Mouse (Mus musculus): Measurements from ENCODE around the gene Echs1.

Gene Echs1

GRCm38 (mm10) chr7:140115583-140116328 is 520 bp downstream of the Echs1 start, which contains the start of gene Paox:
Paox (plus strand) TSS chr7:140115799.
- DNase-seq: peak; percentile 70

GRCm38 (mm10) chr7:140111943-140112342 is 4.3 kb downstream of the Echs1 start:
- no peak for DNase-seq

DNA sequence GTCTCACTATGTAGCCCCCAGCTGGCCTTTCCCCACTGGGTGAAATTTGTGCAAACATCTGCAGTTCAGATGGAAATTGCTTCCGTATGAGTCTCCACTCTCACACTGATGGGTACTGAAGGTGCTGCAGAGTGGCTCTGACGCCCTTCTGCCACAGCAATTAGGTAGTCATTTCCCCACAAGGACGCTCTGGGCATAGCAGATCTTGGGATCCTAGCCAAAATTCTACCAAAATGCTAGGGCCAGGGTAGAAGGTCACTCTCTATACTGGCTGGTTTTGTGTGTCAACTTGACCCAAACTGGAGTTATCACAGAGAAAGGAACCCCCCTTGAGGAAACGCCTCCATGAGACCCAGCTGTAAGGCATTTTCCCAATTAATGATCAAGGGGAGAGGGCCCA is 12.3 kb downstream of the Echs1 start:
- no peak for DNase-seq

GRCm38 (mm10) chr7:140101993-140102860 is 14.0 kb downstream of the Echs1 start, which contains the start of gene Fuom:
Fuom (minus strand) TSS chr7:140102441.
- DNase-seq: peak; percentile 92

DNA sequence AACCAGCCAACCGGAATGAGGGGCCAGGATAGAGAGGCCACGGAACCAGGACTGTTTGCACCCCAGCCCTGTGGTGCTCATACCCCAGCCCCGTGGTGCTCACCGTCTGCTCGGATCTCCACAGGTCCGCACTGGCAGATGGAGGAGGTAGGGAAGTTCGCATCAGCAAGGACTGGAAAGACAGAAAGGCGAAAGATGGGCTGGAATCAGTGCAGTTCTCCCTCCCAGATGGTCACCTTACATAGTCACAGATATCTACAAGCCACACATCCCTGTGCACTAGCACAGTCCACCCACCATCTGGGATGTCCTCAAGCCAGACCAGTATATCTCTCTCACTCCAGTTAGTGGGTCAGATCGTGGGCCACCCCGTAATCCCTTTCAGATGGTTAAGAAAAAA is 14.8 kb downstream of the Echs1 start:
- DNase-seq: no peak

DNA sequence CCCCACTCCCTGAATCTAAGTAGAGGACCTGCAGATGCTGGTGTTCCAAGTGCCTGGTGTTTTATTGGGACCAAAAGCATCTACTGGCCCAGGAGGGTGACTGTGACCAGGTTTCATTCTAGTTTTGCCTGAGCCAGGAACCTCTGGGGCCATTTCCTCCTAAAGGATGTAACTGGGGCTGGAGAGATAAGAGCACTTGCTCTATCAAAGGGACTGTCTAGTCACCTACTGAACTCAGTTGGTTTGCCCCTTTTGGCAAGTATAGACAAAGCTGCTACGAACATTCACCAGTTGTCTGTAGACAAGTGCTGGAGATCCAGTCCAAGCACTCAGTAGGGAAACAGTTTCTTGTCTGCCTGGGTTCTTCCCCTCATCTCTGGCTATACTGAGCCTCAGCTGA is 17.8 kb downstream of the Echs1 start:
- no peak for DNase-seq

GRCm38 (mm10) chr7:140096055-140096454 is 20.2 kb downstream of the Echs1 start:
- DNase-seq: no peak

DNA sequence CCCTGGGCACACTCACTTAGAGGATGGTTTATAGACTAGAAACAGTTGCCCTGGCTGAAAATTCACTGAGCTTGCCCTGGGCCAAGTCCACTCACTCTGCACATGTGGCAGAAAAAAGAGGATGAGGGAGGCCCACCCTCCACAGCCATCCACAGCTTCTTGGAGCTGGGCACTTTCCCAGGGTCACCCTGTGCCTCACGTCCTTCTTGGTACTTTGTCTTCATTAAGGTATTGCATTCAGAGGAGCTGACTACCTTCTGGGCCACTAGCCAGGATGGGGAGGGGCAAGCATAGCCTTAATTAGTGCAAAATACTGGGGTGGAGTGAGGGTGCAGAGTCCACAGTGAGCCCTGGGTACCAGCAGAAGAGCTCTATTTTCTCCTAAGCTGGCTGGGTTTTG is 20.7 kb downstream of the Echs1 start:
- DNase-seq: peak; percentile 83

DNA sequence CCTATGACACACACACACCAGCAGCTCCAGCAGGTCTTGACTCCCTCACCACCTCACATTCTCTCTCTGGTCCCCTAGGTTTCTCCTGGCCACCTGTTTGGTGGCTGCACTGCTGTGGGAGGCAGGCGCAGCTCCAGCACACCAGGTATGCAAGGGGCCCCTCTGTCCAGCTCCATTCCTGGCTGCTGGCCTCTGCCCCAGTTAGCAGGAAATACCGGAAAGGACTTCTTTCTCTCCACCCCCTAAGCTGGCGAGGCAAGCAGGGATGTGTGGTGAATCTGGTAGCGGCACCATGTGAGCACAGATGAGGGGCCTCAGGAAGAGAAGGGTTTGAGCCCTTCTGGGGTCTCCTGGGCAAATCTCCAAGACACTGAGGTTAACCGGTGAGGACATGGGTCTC is 21.3 kb downstream of the Echs1 start:
- DNase-seq: peak; percentile 46

DNA sequence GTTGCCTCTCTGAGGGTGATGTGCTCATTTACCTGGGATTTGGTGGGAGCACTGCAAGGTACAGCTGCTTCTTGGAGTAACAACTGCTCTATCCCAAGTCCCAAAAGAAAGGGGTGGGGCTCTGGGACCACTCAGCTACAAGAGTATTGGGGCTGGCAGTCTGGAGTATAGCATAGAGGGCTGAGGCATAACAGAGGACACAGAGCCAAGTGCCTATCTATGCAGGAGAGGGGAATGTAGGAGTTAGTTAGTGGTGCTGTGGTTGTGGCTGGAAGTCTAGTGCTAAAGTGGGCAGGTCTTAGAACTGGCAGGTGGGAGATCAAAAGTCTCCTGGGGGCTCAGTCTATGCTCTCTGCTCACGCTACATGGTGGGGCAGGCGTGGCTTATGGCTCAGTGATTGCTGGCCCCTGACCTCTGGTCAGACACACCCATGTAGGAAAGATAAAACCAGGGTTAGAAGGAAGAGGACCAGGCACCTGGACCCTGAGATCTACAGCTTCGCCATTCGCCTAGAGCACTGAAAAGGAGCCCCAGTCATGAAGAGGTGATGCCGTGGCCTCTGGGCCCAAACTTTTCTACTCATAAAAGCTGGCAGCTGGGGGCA is 23.2 kb downstream of the Echs1 start, which contains the start of gene Prap1:
Gene Prap1 (plus strand): TSS at position 472 of the 605 bp plus-strand sequence.
- no peak for DNase-seq

DNA sequence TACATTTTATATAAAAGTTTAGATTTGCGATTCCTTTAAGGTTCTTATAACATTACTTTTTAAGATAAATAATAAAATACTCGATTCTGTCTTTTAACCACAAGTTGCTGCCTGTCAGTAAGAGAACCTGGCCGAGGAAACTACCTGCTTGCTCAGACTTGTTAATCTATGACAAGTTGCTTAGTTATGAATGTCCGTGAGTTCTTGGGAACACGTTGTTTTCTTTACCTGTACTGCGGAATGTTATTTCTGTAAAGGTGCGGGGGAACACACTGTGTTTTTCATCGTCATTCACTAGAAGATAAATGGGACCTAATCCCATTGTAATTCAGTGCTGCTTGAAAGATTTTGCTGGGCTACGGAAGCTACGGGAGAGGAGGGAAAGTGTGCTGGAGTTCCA is 25.7 kb downstream of the Echs1 start:
- DNase-seq: no peak

DNA sequence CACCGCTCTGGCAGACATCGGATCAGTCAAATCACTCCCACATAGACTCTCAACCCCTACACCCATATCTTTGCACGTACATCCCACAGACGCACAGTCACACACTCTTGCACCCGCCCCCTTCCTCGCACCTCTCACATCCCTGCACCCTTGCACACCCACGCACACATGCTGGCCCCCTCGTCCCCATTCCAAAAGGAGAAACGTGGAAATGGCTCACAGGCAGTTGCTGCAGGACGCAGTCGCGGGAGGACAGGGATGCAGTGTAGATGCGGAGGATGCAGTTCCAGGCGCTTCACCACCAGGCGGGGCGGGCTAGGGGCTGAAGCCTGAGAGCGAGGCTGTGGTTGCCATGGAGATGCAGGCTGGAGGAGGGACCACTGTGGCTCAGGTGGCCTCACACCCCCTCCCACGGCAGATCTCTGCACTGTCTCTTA is 34.0 kb downstream of the Echs1 start, which contains the start of gene Caly:
Gene Caly (minus strand): TSS at position 307 of the 437 bp plus-strand sequence.
- peak; percentile 65 for DNase-seq

DNA sequence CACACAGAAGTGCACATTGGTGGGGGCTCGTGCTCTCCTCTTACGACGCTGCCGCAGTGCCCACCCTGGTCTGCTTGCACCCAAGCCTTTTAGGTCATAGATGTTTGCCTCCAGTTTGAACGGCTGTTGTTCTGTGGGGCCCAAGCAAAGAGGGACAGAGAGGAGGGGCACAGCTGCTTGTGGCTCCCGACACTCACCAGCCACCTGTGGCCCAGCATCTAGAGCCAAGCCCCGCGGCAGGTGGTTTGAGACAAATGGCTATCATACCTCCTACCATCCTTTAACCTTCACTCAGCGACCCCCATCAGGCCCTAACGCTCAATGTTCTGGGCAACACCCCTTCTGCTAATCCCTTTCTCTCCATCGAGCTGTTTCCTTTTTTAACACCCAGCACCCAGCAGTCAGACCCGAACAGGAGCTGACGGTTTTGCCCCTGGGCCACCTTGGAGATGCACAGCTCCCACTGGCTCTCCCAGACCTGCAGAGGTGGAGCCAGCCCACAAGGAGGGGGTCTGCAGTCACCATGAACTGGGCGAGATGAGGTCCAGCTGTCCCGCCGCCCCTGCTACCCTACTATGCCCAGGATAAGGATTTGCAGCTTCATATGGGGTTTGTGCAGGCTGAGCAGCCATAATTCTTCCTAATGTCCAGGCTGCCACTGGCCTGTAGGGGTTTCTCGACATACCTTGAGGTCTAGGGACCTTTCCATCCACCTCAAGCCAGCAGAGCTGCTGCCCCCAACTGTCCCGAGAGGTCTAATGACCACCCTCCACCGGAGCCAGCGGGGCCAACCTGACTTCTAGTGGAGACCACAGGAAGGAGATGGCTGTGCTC is 34.7 kb downstream of the Echs1 start:
- DNase-seq: no peak

- DNase-seq: peak; percentile 81
Observed at GRCm38 (mm10) chr7:140080503-140081156, 35.6 kb downstream of the Echs1 start.

DNA sequence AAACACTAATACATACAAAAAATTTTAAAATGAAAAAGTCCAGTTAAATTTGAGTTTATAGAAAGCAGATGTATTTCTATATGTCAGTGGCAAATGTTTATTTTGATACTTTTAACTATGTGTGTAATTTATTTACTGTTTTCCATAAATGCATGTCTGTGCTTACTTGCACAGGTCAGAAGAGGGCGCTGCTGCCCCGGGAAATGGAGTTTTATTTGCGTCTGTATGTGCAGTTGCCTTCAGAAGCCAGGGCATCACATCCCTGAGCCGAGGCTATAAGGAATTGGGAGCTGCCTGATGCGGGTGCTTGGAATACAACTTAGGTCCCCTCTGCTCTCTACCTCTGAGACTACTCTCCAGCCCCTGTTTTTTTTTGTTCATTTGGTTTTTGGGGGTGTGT is 37.6 kb downstream of the Echs1 start:
- peak; percentile 84 for DNase-seq

- DNase-seq: no peak
Observed at GRCm38 (mm10) chr7:140077698-140078097, 38.6 kb downstream of the Echs1 start.

- no peak for DNase-seq
Observed at GRCm38 (mm10) chr7:140070042-140070711, 46.1 kb downstream of the Echs1 start.

GRCm38 (mm10) chr7:140067397-140067796 is 48.9 kb downstream of the Echs1 start:
- DNase-seq: no peak

DNA sequence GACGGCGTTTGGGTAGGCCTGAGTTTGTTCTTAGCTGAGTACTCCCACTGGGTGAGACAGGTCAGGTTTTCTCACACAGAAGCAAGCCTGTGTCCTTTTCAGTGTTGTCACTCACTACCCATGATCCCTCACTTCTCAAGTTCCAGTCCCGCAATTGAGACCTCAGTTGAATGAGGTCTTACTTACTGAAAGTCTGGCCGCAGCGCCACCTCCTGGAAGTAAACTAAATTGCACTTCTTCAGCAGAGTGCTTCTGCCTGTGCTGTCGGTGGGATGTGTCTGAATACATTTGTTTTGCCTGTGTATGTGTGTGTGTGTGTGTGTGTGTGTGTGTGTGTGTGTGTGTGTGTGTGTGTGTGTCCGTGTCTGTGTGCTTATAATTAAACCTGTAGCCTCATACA is 53.2 kb downstream of the Echs1 start:
- peak; percentile 83 for DNase-seq

DNA sequence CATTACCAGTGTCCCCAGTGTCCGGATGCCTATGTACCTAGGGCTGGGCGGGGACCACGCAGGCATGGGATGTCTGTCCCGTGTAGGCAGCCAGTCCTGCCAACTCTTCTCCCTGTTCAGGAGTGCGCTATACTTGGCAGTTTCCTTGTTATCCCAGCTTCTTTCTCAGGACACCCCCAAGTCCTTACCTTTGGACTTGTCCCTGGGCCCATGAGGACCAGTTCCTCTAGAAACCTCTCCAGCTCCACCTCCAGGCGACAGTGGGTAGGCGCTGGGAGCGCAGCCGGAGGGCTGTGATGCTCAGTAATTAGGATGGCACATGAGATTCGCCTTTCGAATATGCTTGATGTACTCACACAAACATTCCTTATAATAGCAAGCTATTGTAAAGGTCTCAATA is 54.0 kb downstream of the Echs1 start:
- DNase-seq: peak; percentile 51

- no peak for DNase-seq
Observed at GRCm38 (mm10) chr7:140061832-140062130, 54.5 kb downstream of the Echs1 start.

Data from kidney, postnatal 10 days (tissue).